Mouse (Mus musculus) stomach, embryonic 15.5 days (tissue): ENCODE measurements around the gene Gopc. TPM values are rescaled to one million over a fixed set of nuclear protein-coding genes. Genes with fewer than 3 reads are reported as not detected.

Experiments
- ATAC-seq: fragments of 200-750 bp; cut with Nextera tagmentation; 2 replicates; pipeline ENCODE4 v1.8.0; 2017; ENCODE audit warnings: low read depth, moderate number of reproducible peaks, moderate TSS enrichment; ENCODE audit not compliant: insufficient read depth, low FRiP score
- H3K27ac ChIP-seq: fragments of 300-500 bp; sonication (generic); 2 replicates; pipeline ENCODE4 v1.5.1; 2015; ENCODE audit warnings: mild to moderate bottlenecking, inconsistent platforms
- H3K27me3 ChIP-seq: fragments of 300-500 bp; sonication (generic); replicated peaks from 2 replicates; pipeline ENCODE4 v1.6.1; 2015; ENCODE audit warnings: inconsistent platforms
- H3K36me3 ChIP-seq: fragments of 300-500 bp; sonication (generic); 2 replicates; pipeline ENCODE4 v1.6.1; 2015; ENCODE audit warnings: inconsistent platforms
- H3K4me1 ChIP-seq: fragments of 300-500 bp; sonication (generic); 2 replicates; pipeline ENCODE4 v1.6.1; 2015; ENCODE audit warnings: inconsistent platforms
- H3K4me2 ChIP-seq: fragments of 300-500 bp; sonication (generic); 2 replicates; pipeline ENCODE4 v1.6.1; 2015; ENCODE audit warnings: mild to moderate bottlenecking, inconsistent platforms
- H3K4me3 ChIP-seq: fragments of 300-500 bp; sonication (generic); replicated peaks from 2 replicates; pipeline ENCODE4 v1.5.1; 2015; ENCODE audit warnings: inconsistent platforms
- H3K9ac ChIP-seq: fragments of 300-500 bp; sonication (generic); 2 replicates; pipeline ENCODE4 v1.6.1; 2015; ENCODE audit warnings: inconsistent platforms
- H3K9me3 ChIP-seq: fragments of 300-500 bp; sonication (generic); 2 replicates; pipeline ENCODE4 v1.6.1; 2016; ENCODE audit warnings: inconsistent platforms
- WGBS: fragments of 180-500 bp; shearing (Covaris S2); methylation state at CpG from one replicate; pipeline ENCODE4 v1.1.7; 2015; 5-methylcytosine and 5-hydroxymethylcytosine counted together
- polyA plus RNA-seq: library from polyadenylated mRNA; unstranded; fragments of >200 nt; fragmentation: Nextera tagmentation; extraction: Ambion mirVana; gene quantifications from 2 replicates; pipeline ENCODE4 v1.2.1, GENCODE M21; 2015

The Gopc gene
- 19.8 and 22.1 TPM in 2 replicates for polyA plus RNA-seq

- no peaks in the 10 kb centered on the region for H3K9me3 ChIP-seq
- no peaks in the 10 kb centered on the region for H3K4me1 ChIP-seq
- under 1% methylated on average over 68 of the region's 71 CpGs for WGBS
- H3K9ac ChIP-seq, result peak within 1 kb of the TSS; percentile 90
- H3K36me3 ChIP-seq, result no peaks in the 10 kb centered on the region
- no peaks in the 10 kb centered on the region for H3K27me3 ChIP-seq
- peak within 1 kb of the TSS; percentile 98 for H3K27ac ChIP-seq
- H3K4me2 ChIP-seq, result peak within 1 kb of the TSS; percentile 77
- peak within 1 kb of the TSS; percentile 91 for H3K4me3 ChIP-seq
- ATAC-seq, result peak; percentile 97
Measured at GRCm38 (mm10) chr10:52381845-52382591, at the start of gene Gopc. TSS of gene Gopc (minus strand) at chr10:52382124.

- ATAC-seq, result no peak
- 84% methylated on average over 1 of the region's 1 CpGs for WGBS
- Histone ChIP-seq H3K4me1 (0 out of 2 replicates have a peak, but pooled peaks cover 3% of the 10 kb centered on the region), H3K4me3 (no peak overlapping the region), H3K9me3 (no peaks in the 10 kb centered on the region), H3K4me2 (no peak overlapping the region), H3K9ac (no peak overlapping the region), H3K27me3 (no peaks in the 10 kb centered on the region), H3K27ac (no peak overlapping the region), H3K36me3 (peaks cover 36% of the 10 kb centered on the region)
Measured at GRCm38 (mm10) chr10:52430953-52431352, 49.0 kb upstream of the Gopc start.

- Histone ChIP-seq H3K27me3 (no peaks in the 10 kb centered on the region), H3K27ac (no peak overlapping the region), H3K36me3 (peaks cover 20% of the 10 kb centered on the region), H3K4me1 (0 out of 2 replicates have a peak, but pooled peaks cover 3% of the 10 kb centered on the region), H3K9me3 (no peaks in the 10 kb centered on the region), H3K4me3 (no peak overlapping the region), H3K4me2 (no peak overlapping the region), H3K9ac (no peak overlapping the region)
- 63% methylated on average over 2 of the region's 2 CpGs for whole genome bisulfite sequencing
- no peak for ATAC-seq
Measured at GRCm38 (mm10) chr10:52427634-52428415, 45.9 kb upstream of the Gopc start.

- Histone ChIP-seq H3K27ac (no peak overlapping the region), H3K27me3 (no peaks in the 10 kb centered on the region), H3K4me1 (0 out of 2 replicates have a peak, but pooled peaks cover 3% of the 10 kb centered on the region), H3K9ac (no peak overlapping the region), H3K4me2 (no peak overlapping the region), H3K36me3 (peaks cover 14% of the 10 kb centered on the region), H3K9me3 (no peaks in the 10 kb centered on the region), H3K4me3 (no peak overlapping the region)
- WGBS, result 73% methylated on average over 7 of the region's 7 CpGs
- no peak for ATAC-seq
Measured at GRCm38 (mm10) chr10:52426314-52426980, 44.5 kb upstream of the Gopc start.

GRCm38 (mm10) chr10:52423097-52423496 lies 41.2 kb upstream of the Gopc start:
- ATAC-seq, result no peak
- Histone ChIP-seq H3K4me3 (no peak overlapping the region), H3K4me1 (peaks cover 17% of the 10 kb centered on the region), H3K27me3 (no peaks in the 10 kb centered on the region), H3K36me3 (peaks cover 7% of the 10 kb centered on the region; the same call in 1 of the 2 replicates), H3K9ac (no peak overlapping the region), H3K4me2 (no peak overlapping the region), H3K27ac (no peak overlapping the region), H3K9me3 (no peaks in the 10 kb centered on the region)
- WGBS, result 71% methylated on average over 2 of the region's 2 CpGs

- ATAC-seq, result no peak
- peaks cover 14% of the 10 kb centered on the region for H3K4me1 ChIP-seq
- WGBS, result 91% methylated on average over 6 of the region's 6 CpGs
Measured at GRCm38 (mm10) chr10:52421716-52422115, 39.8 kb upstream of the Gopc start.

GRCm38 (mm10) chr10:52420526-52420925 lies 38.6 kb upstream of the Gopc start:
- Histone ChIP-seq H3K4me2 (no peak overlapping the region), H3K4me3 (no peak overlapping the region), H3K9me3 (no peaks in the 10 kb centered on the region), H3K4me1 (peaks cover 14% of the 10 kb centered on the region), H3K36me3 (peaks cover 7% of the 10 kb centered on the region; the same call in 1 of the 2 replicates), H3K27ac (no peak overlapping the region), H3K9ac (no peak overlapping the region), H3K27me3 (no peaks in the 10 kb centered on the region)
- WGBS, result 86% methylated on average over 1 of the region's 1 CpGs
- ATAC-seq, result no peak

More at GRCm38 (mm10) chr10:52421716-52422115, 39.8 kb upstream of the Gopc start:
- Histone ChIP-seq H3K27me3 (no peaks in the 10 kb centered on the region), H3K4me3 (no peak overlapping the region), H3K27ac (no peak overlapping the region), H3K9me3 (no peaks in the 10 kb centered on the region), H3K4me2 (no peak overlapping the region), H3K36me3 (peaks cover 7% of the 10 kb centered on the region; the same call in 1 of the 2 replicates), H3K9ac (no peak overlapping the region)

GRCm38 (mm10) chr10:52419402-52419801 lies 37.5 kb upstream of the Gopc start:
- no peak for ATAC-seq
- no peaks in the 10 kb centered on the region for H3K9me3 ChIP-seq
- peaks cover 7% of the 10 kb centered on the region; the same call in 1 of the 2 replicates for H3K36me3 ChIP-seq
- no peak overlapping the region for H3K27ac ChIP-seq
- no peaks in the 10 kb centered on the region for H3K27me3 ChIP-seq
- peak overlapping the region; percentile 63 for H3K4me2 ChIP-seq
- H3K4me3 ChIP-seq, result peak overlapping the region; percentile 89
- H3K9ac ChIP-seq, result no peak overlapping the region
- peaks cover 14% of the 10 kb centered on the region for H3K4me1 ChIP-seq
- 79% methylated on average over 4 of the region's 4 CpGs for WGBS

- no peaks in the 10 kb centered on the region for H3K9me3 ChIP-seq
- no peak overlapping the region for H3K27ac ChIP-seq
- peaks cover 7% of the 10 kb centered on the region; the same call in 1 of the 2 replicates for H3K36me3 ChIP-seq
- peak overlapping the region; percentile 89 for H3K4me3 ChIP-seq
- H3K4me2 ChIP-seq, result peak overlapping the region; percentile 63
- 44% methylated on average over 5 of the region's 5 CpGs for WGBS
- H3K27me3 ChIP-seq, result no peaks in the 10 kb centered on the region
- peak overlapping the region; percentile 87; the same call in 1 of the 2 replicates for H3K9ac ChIP-seq
- ATAC-seq, result no peak
- peaks cover 14% of the 10 kb centered on the region for H3K4me1 ChIP-seq
Measured at GRCm38 (mm10) chr10:52418931-52419330, 37.0 kb upstream of the Gopc start.

- Histone ChIP-seq H3K4me3 (peak overlapping the region; percentile 89), H3K9me3 (no peaks in the 10 kb centered on the region), H3K9ac (peak overlapping the region; percentile 87), H3K36me3 (peaks cover 7% of the 10 kb centered on the region; the same call in 1 of the 2 replicates), H3K27ac (peak overlapping the region; percentile 95), H3K4me2 (peak overlapping the region; percentile 63), H3K4me1 (peaks cover 14% of the 10 kb centered on the region), H3K27me3 (no peaks in the 10 kb centered on the region)
- 2% methylated on average over 39 of the region's 39 CpGs for WGBS
- ATAC-seq, result peak; percentile 24
Measured at GRCm38 (mm10) chr10:52417998-52418860, 36.3 kb upstream of the Gopc start.
